Mouse (Mus musculus): ENCODE results near the gene Ddx47.

Ddx47 gene

GRCm38 (mm10) chr6:135011734-135012116 lies 313 bp downstream of the Ddx47 start:
- DNase-seq: no peak

GRCm38 (mm10) chr6:135017211-135017610 lies 5.8 kb downstream of the Ddx47 start:
- DNase-seq: no peak

- no peak for DNase-seq
Measured at GRCm38 (mm10) chr6:135019564-135019963, 8.2 kb downstream of the Ddx47 start.

- DNase-seq: no peak
Measured at GRCm38 (mm10) chr6:135021633-135022032, 10.2 kb downstream of the Ddx47 start.

GRCm38 (mm10) chr6:135023379-135023778 lies 12.0 kb downstream of the Ddx47 start:
- DNase-seq: no peak

GRCm38 (mm10) chr6:135024781-135025420 lies 13.5 kb downstream of the Ddx47 start:
- DNase-seq: no peak

- DNase-seq: peak; percentile 23
Measured at GRCm38 (mm10) chr6:135026232-135026631, 14.8 kb downstream of the Ddx47 start.

GRCm38 (mm10) chr6:135026755-135027154 lies 15.3 kb downstream of the Ddx47 start:
- DNase-seq: no peak

- DNase-seq: no peak
Measured at GRCm38 (mm10) chr6:135029246-135029645, 17.8 kb downstream of the Ddx47 start.

- DNase-seq: no peak
Measured at GRCm38 (mm10) chr6:135038674-135039073, 27.3 kb downstream of the Ddx47 start.

GRCm38 (mm10) chr6:135040275-135040871 lies 29.0 kb downstream of the Ddx47 start:
- DNase-seq: no peak

GRCm38 (mm10) chr6:135041930-135042329 lies 30.5 kb downstream of the Ddx47 start:
- DNase-seq: no peak

GRCm38 (mm10) chr6:135047276-135047675 lies 35.9 kb downstream of the Ddx47 start:
- no peak for DNase-seq

- DNase-seq: no peak
Measured at GRCm38 (mm10) chr6:135048509-135048908, 37.1 kb downstream of the Ddx47 start.

GRCm38 (mm10) chr6:135048956-135049355 lies 37.5 kb downstream of the Ddx47 start:
- DNase-seq: no peak

GRCm38 (mm10) chr6:135053789-135054188 lies 42.4 kb downstream of the Ddx47 start:
- no peak for DNase-seq

GRCm38 (mm10) chr6:135055882-135056281 lies 44.5 kb downstream of the Ddx47 start:
- DNase-seq: no peak

GRCm38 (mm10) chr6:135060728-135061127 lies 49.3 kb downstream of the Ddx47 start:
- DNase-seq: no peak

GRCm38 (mm10) chr6:135064621-135065020 lies 53.2 kb downstream of the Ddx47 start:
- DNase-seq: no peak

GRCm38 (mm10) chr6:135065236-135065957 lies 54.0 kb downstream of the Ddx47 start, which contains the start of gene Gprc5a:
TSS of gene Gprc5a (plus strand) at chr6:135065651.
- DNase-seq: peak; percentile 39

GRCm38 (mm10) chr6:135066795-135067445 lies 55.5 kb downstream of the Ddx47 start:
- no peak for DNase-seq

GRCm38 (mm10) chr6:135068221-135068620 lies 56.8 kb downstream of the Ddx47 start:
- no peak for DNase-seq

GRCm38 (mm10) chr6:135069856-135070255 lies 58.4 kb downstream of the Ddx47 start:
- no peak for DNase-seq

GRCm38 (mm10) chr6:135070347-135070746 lies 58.9 kb downstream of the Ddx47 start:
- DNase-seq: no peak
